Comparison of ENCODE assay signal across 8 mouse cellular contexts in genomic region chr6:117916737-117917426, GRCm38 (mm10). TPM values are rescaled to one million over a fixed set of nuclear protein-coding genes. Genes with fewer than 3 reads are reported as not detected.
DNase-seq lines count a peak whose midpoint lies in the region; ATAC-seq and TF ChIP-seq lines count a peak whose summit lies in the region.

No protein-coding gene starts in this region.

- H3K27me3 ChIP-seq in hindbrain, embryonic 13.5 days: no peaks in the 10 kb centered on the region

- H3K9ac ChIP-seq in hindbrain, embryonic 13.5 days: peak overlapping the region; percentile 77

- intact Hi-C loops in left cerebral cortex, adult 2 months (cut with DNase I): loop anchor here (1.0 kb wide), 2 partner anchors 10 to 38 kb away; no protein-coding TSS in a partner anchor

- no peaks in the 10 kb centered on the region for H3K9me3 ChIP-seq in hindbrain, embryonic 13.5 days

- no peak for TF ChIP-seq CTCF in left cerebral cortex, adult 2 months (IDR thresholded peaks at IDR 0.05)

- DNase-seq in ZHBTc4 (ENCODE audit: low read depth, low spot score): peak; percentile 96
- DNase-seq in cerebellum, postnatal 25 days: peak; percentile 86 to 87
- DNase-seq in frontal cortex, postnatal 25 days (ENCODE audit: low spot score in 2 of 2): peak; percentile 34 to 41
- DNase-seq in left cerebral cortex, adult 2 months (ENCODE audit: extremely low spot score in 1 of 2, low spot score in 2 of 2): peak; percentile 57
- DNase-seq in right cerebral cortex, postnatal 10 days (ENCODE audit: low spot score in 2 of 2): peak; percentile 55 to 58
- DNase-seq in urinary bladder, postnatal 10 days (ENCODE audit: low spot score): peak; percentile 30

- H3K27ac ChIP-seq in hindbrain, embryonic 13.5 days: peak overlapping the region; percentile 79
- H3K27ac ChIP-seq in left cerebral cortex, adult 2 months: peak overlapping the region; percentile 88

- H3K4me1 ChIP-seq in hindbrain, embryonic 13.5 days (replicated peaks): peaks cover 35% of the 10 kb centered on the region

- H3K36me3 ChIP-seq in hindbrain, embryonic 13.5 days: no peaks in the 10 kb centered on the region

- H3K4me3 ChIP-seq in hindbrain, embryonic 13.5 days: peak overlapping the region; percentile 56
- peak overlapping the region; percentile 64 for H3K4me3 ChIP-seq in left cerebral cortex, adult 2 months

- WGBS in hindbrain, embryonic 13.5 days: under 1% methylated on average over 62 of the region's 62 CpGs

- peak overlapping the region; percentile 93 for H3K4me2 ChIP-seq in hindbrain, embryonic 13.5 days

- peak; percentile 93 for ATAC-seq in hindbrain, embryonic 13.5 days (ENCODE audit: low FRiP score)
- ATAC-seq in megakaryocyte progenitor cell, adult 5-6 weeks (replicated peaks; ENCODE audit: poor library complexity): peak; percentile 80

RNA-seq across cellular contexts. Expression of gene Hnrnpf, which starts 16.8 kb away (rescaled TPM):
- polyA plus RNA-seq in hindbrain, embryonic 13.5 days (2015; fragmentation: Nextera tagmentation; extraction: Ambion mirVana): 307 and 313 TPM in 2 replicates
- 100 to 1,000 TPM; 111 to 116 TPM for total RNA-seq in left cerebral cortex, adult 2 months (2021)
- 679 and 683 TPM in 2 replicates for total RNA-seq in megakaryocyte progenitor cell, adult 5-6 weeks (2015)
- total RNA-seq in megakaryocyte progenitor cell, adult 5-6 weeks (2017): 1,301 and 1,452 TPM in 2 replicates

RNA-seq across cellular contexts. Expression of gene Fxyd4, which starts 20.6 kb away (rescaled TPM):
- polyA plus RNA-seq in hindbrain, embryonic 13.5 days (2015; fragmentation: Nextera tagmentation; extraction: Ambion mirVana): 3.5 TPM in 2 replicates
- total RNA-seq in left cerebral cortex, adult 2 months (2021): not detected
- total RNA-seq in megakaryocyte progenitor cell, adult 5-6 weeks (2015): not detected in 2 replicates
- total RNA-seq in megakaryocyte progenitor cell, adult 5-6 weeks (2017): not detected in 2 replicates

RNA-seq across cellular contexts. Expression of gene Zfp239, which starts 55.0 kb away (rescaled TPM):
- polyA plus RNA-seq in hindbrain, embryonic 13.5 days (2015; fragmentation: Nextera tagmentation; extraction: Ambion mirVana): 11.9 and 14.6 TPM in 2 replicates
- total RNA-seq in left cerebral cortex, adult 2 months (2021): 10 to 100 TPM; 44.7 to 49.2 TPM
- 4.2 and 4.7 TPM in 2 replicates for total RNA-seq in megakaryocyte progenitor cell, adult 5-6 weeks (2015)
- total RNA-seq in megakaryocyte progenitor cell, adult 5-6 weeks (2017): 2.0 and 3.3 TPM in 2 replicates

Comparison
In these comparisons a context has a peak if more than half of its experiments do, and no peak if none do; other contexts are left out.
1. Peak in every context shown above with its lines: DNase-seq, ATAC-seq, H3K4me3 ChIP-seq and H3K27ac ChIP-seq.
2. DNase-seq: peak in every context shown above with its lines; median percentile 96 in ZHBTc4; 86 in cerebellum, postnatal 25 days; 57 in left cerebral cortex, adult 2 months; 56 in right cerebral cortex, postnatal 10 days; 38 in frontal cortex, postnatal 25 days; 30 in urinary bladder, postnatal 10 days.
3. RNA of gene Hnrnpf, which starts 16.8 kb away (total RNA-seq): 679 to 1,452 TPM in megakaryocyte progenitor cell, adult 5-6 weeks; 111 to 116 TPM in left cerebral cortex, adult 2 months; every median in the first group is over 4 times any median in the second.
4. RNA of gene Zfp239, which starts 55.0 kb away (total RNA-seq): 44.7 to 49.2 TPM in left cerebral cortex, adult 2 months; 2.0 to 4.7 TPM in megakaryocyte progenitor cell, adult 5-6 weeks; every median in the first group is over 4 times any median in the second.